Mouse (Mus musculus): Measurements from ENCODE around the gene Rusc2. TPM values are rescaled to one million over a fixed set of nuclear protein-coding genes. Genes with fewer than 3 reads are reported as not detected.

Gene Rusc2
- total RNA-seq (2021), result 10 to 100 TPM; 37.2 to 50.1 TPM
- long read RNA-seq, experiment 1, full-length matches to known transcripts, result 2 of 27 reads
- long read RNA-seq, experiment 1, partial matches to known transcripts, result 22 of 27 reads
- long read RNA-seq, experiment 1, other reads (novel, unspliced or antisense), result 3 of 27 reads
- long read RNA-seq, experiment 2, partial matches to known transcripts, result 4 of 7 reads
- long read RNA-seq, experiment 2, other reads (novel, unspliced or antisense), result 3 of 7 reads

- peak; percentile 93 to 95 for DNase-seq
Observed at GRCm38 (mm10) chr4:43381408-43382154, at the start of gene Rusc2. TSS of gene Rusc2 (plus strand) at chr4:43381979.

- no peak for DNase-seq
Observed at GRCm38 (mm10) chr4:43334771-43335170, 47.0 kb upstream of the Rusc2 start.

- DNase-seq, result no peak
Observed at GRCm38 (mm10) chr4:43336176-43336575, 45.6 kb upstream of the Rusc2 start.

GRCm38 (mm10) chr4:43340096-43340804 lies 41.5 kb upstream of the Rusc2 start:
- peak in 1 of 2 experiments; percentile 38 for DNase-seq

GRCm38 (mm10) chr4:43341276-43341891 lies 40.4 kb upstream of the Rusc2 start:
- DNase-seq, result no peak

- DNase-seq, result no peak
Observed at GRCm38 (mm10) chr4:43342443-43342842, 39.3 kb upstream of the Rusc2 start.

- no peak for DNase-seq
Observed at GRCm38 (mm10) chr4:43344932-43345331, 36.8 kb upstream of the Rusc2 start.

- peak in 1 of 2 experiments; percentile 16 for DNase-seq
Observed at GRCm38 (mm10) chr4:43349206-43349605, 32.6 kb upstream of the Rusc2 start.

GRCm38 (mm10) chr4:43350038-43350560 lies 31.7 kb upstream of the Rusc2 start:
- peak in 1 of 2 experiments; percentile 7 for DNase-seq

GRCm38 (mm10) chr4:43353662-43354061 lies 28.1 kb upstream of the Rusc2 start:
- DNase-seq, result no peak

- DNase-seq, result no peak
Observed at GRCm38 (mm10) chr4:43364914-43365560, 16.7 kb upstream of the Rusc2 start.

GRCm38 (mm10) chr4:43367295-43367694 lies 14.5 kb upstream of the Rusc2 start:
- DNase-seq, result no peak

GRCm38 (mm10) chr4:43367787-43368186 lies 14.0 kb upstream of the Rusc2 start:
- no peak for DNase-seq

GRCm38 (mm10) chr4:43371406-43371805 lies 10.4 kb upstream of the Rusc2 start:
- no peak for DNase-seq

- DNase-seq, result peak; percentile 37 to 38
Observed at GRCm38 (mm10) chr4:43372155-43372554, 9.6 kb upstream of the Rusc2 start.

- DNase-seq, result no peak
Observed at GRCm38 (mm10) chr4:43374266-43374665, 7.5 kb upstream of the Rusc2 start.

GRCm38 (mm10) chr4:43379601-43380000 lies 2.2 kb upstream of the Rusc2 start:
- no peak for DNase-seq

GRCm38 (mm10) chr4:43380951-43381350 lies 828 bp upstream of the Rusc2 start:
- no peak for DNase-seq

- no peak for DNase-seq
Observed at GRCm38 (mm10) chr4:43382155-43383020, 609 bp downstream of the Rusc2 start.

GRCm38 (mm10) chr4:43383246-43384082 lies 1.7 kb downstream of the Rusc2 start:
- no peak for DNase-seq
